25 mouse cellular contexts compared by ENCODE assay signal in the genomic region with DNA sequence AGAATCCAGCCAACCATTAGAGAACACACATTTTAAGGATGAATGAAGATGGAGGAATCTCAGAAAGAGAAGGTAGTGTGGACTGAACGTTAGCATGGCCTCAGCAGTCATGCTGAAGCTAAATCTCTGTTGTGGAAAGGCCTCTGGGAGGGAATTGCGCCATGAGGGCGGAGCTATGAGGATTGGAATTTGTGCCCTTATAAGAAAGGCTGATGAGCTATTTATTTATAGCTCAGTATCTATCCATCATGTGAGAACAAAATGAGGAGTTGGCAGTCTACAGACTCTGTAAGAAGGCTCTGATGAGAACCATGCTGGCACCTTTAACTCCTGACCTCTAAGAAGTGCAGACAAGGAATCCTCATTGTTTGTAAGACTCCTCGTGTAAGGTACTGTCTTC.
A peak's percentile ranks its signal among the peaks of the same experiment; 100 is the strongest.
DNase-seq lines count a peak whose midpoint lies in the region; ATAC-seq and TF ChIP-seq lines count a peak whose summit lies in the region.
"Had no signal": no experiment of that assay in that cellular context is flagged by ENCODE, and none has a peak within 500 bp of the region (broad histone marks: within the 10 kb centered on the region; RNA-seq: fewer than 3 reads in every experiment).

No protein-coding gene starts in this region.

- no peak overlapping the region for H3K4me3 ChIP-seq in heart, postnatal 0 days (ENCODE audit: low read depth, low read length)
- no peak overlapping the region for H3K4me3 ChIP-seq in lung, embryonic 14.5 days (ENCODE audit: low read depth, low read length)
- H3K4me3 ChIP-seq in lung, adult 2 months (replicated peaks; ENCODE audit: extremely low read depth, low read depth, low read length): no peak overlapping the region
- H3K4me3 ChIP-seq in lung, postnatal 0 days (ENCODE audit: low read depth, low read length): no peak overlapping the region
- H3K4me3 ChIP-seq: embryonic facial prominence, embryonic 10.5 days; embryonic facial prominence, embryonic 15.5 days; forebrain, embryonic 12.5 days; hindbrain, embryonic 12.5 days; intestine, embryonic 15.5 days; megakaryocyte, embryonic 14.5 days; midbrain, embryonic 13.5 days had no signal

- H3K9me3 ChIP-seq in heart, postnatal 0 days (replicated peaks; ENCODE audit: control insufficient read depth, low read length): no peaks in the 10 kb centered on the region
- no peaks in the 10 kb centered on the region for H3K9me3 ChIP-seq in lung, embryonic 14.5 days (ENCODE audit: low read depth, low read length)
- no peaks in the 10 kb centered on the region for H3K9me3 ChIP-seq in lung, postnatal 0 days (ENCODE audit: low read length)
- H3K9me3 ChIP-seq: embryonic facial prominence, embryonic 10.5 days; embryonic facial prominence, embryonic 15.5 days; forebrain, embryonic 12.5 days; hindbrain, embryonic 12.5 days; intestine, embryonic 15.5 days; midbrain, embryonic 13.5 days had no signal

- no peak for TF ChIP-seq POLR2A in lung, adult 2 months (IDR thresholded peaks at IDR 0.05; ENCODE audit: borderline replicate concordance, extremely low read depth, low read depth, low read length)

- H3K27ac ChIP-seq in heart, postnatal 0 days (ENCODE audit: low read depth): no peak overlapping the region
- H3K27ac ChIP-seq in lung, embryonic 14.5 days (ENCODE audit: low read depth): no peak overlapping the region
- H3K27ac ChIP-seq in lung, postnatal 0 days (ENCODE audit: low read length): no peak overlapping the region
- H3K27ac ChIP-seq: embryonic facial prominence, embryonic 10.5 days; embryonic facial prominence, embryonic 15.5 days; forebrain, embryonic 12.5 days; hindbrain, embryonic 12.5 days; hindbrain, postnatal 0 days; intestine, embryonic 15.5 days; liver, embryonic 14.5 days; midbrain, embryonic 13.5 days had no signal

- H3K36me3 ChIP-seq in heart, postnatal 0 days (replicated peaks; ENCODE audit: control insufficient read depth, insufficient read depth, low read length): no peaks in the 10 kb centered on the region
- H3K36me3 ChIP-seq in lung, embryonic 14.5 days (ENCODE audit: insufficient read depth): no peaks in the 10 kb centered on the region
- H3K36me3 ChIP-seq in lung, postnatal 0 days (ENCODE audit: insufficient read depth, low read length): no peaks in the 10 kb centered on the region
- H3K36me3 ChIP-seq: embryonic facial prominence, embryonic 10.5 days; embryonic facial prominence, embryonic 15.5 days; forebrain, embryonic 12.5 days; hindbrain, embryonic 12.5 days; intestine, embryonic 15.5 days; midbrain, embryonic 13.5 days had no signal

- no peak for TF ChIP-seq CTCF in heart, postnatal 0 days (IDR thresholded peaks at IDR 0.05; ENCODE audit: low read depth)
- TF ChIP-seq CTCF in lung, embryonic 14.5 days (IDR thresholded peaks at IDR 0.05; ENCODE audit: low read depth): no peak
- no peak for TF ChIP-seq CTCF in lung, adult 2 months (IDR thresholded peaks at IDR 0.05; ENCODE audit: insufficient read depth, low read length)
- no peak for TF ChIP-seq CTCF in lung, postnatal 0 days (IDR thresholded peaks at IDR 0.05)

- 47% methylated on average over 4 of the region's 4 CpGs for WGBS in heart, postnatal 0 days
- WGBS in lung, embryonic 14.5 days: 62% methylated on average over 4 of the region's 4 CpGs
- 59% methylated on average over 4 of the region's 4 CpGs for WGBS in lung, adult 2 months
- WGBS in lung, postnatal 0 days: 54% methylated on average over 4 of the region's 4 CpGs

- ATAC-seq in heart, postnatal 0 days (ENCODE audit: insufficient read depth, low read depth): peak; percentile 83
- ATAC-seq in lung, embryonic 14.5 days (ENCODE audit: insufficient read depth): no peak
- peak; percentile 57 for ATAC-seq in lung, postnatal 0 days
- ATAC-seq: forebrain, postnatal 0 days; hindbrain, postnatal 0 days; intestine, embryonic 15.5 days; midbrain, embryonic 13.5 days had no signal

- no peaks in the 10 kb centered on the region for H3K27me3 ChIP-seq in heart, postnatal 0 days (ENCODE audit: control insufficient read depth, insufficient read depth, low read length)
- no peaks in the 10 kb centered on the region for H3K27me3 ChIP-seq in lung, embryonic 14.5 days (ENCODE audit: insufficient read depth, low read length)
- H3K27me3 ChIP-seq in lung, postnatal 0 days (replicated peaks; ENCODE audit: insufficient read depth, low read length): no peaks in the 10 kb centered on the region
- H3K27me3 ChIP-seq: CH12.LX; embryonic facial prominence, embryonic 15.5 days; forebrain, embryonic 12.5 days; hindbrain, embryonic 12.5 days; intestine, embryonic 15.5 days; megakaryocyte, embryonic 14.5 days; midbrain, embryonic 13.5 days had no signal

- no peak overlapping the region for H3K4me2 ChIP-seq in heart, postnatal 0 days (ENCODE audit: low read depth, low read length)
- no peak overlapping the region for H3K4me2 ChIP-seq in lung, embryonic 14.5 days
- no peak overlapping the region for H3K4me2 ChIP-seq in lung, postnatal 0 days (replicated peaks; ENCODE audit: low read depth, low read length)
- H3K4me2 ChIP-seq: embryonic facial prominence, embryonic 15.5 days; forebrain, embryonic 12.5 days; hindbrain, embryonic 12.5 days; intestine, embryonic 15.5 days; midbrain, embryonic 13.5 days had no signal

- no peak overlapping the region for H3K9ac ChIP-seq in heart, postnatal 0 days (replicated peaks; ENCODE audit: low read depth, low read length)
- H3K9ac ChIP-seq in lung, embryonic 14.5 days: no peak overlapping the region
- H3K9ac ChIP-seq in lung, postnatal 0 days (replicated peaks; ENCODE audit: low read depth): no peak overlapping the region
- H3K9ac ChIP-seq: embryonic facial prominence, embryonic 15.5 days; forebrain, embryonic 12.5 days; forebrain, postnatal 0 days; hindbrain, embryonic 12.5 days; intestine, embryonic 15.5 days; liver, embryonic 14.5 days; midbrain, embryonic 13.5 days had no signal

- DNase-seq in heart, postnatal 0 days (ENCODE audit: low spot score): peak; percentile 60
- no peak for DNase-seq in heart, postnatal 25 days (ENCODE audit: low spot score)
- peak; percentile 60 for DNase-seq in lung, embryonic 14.5 days
- no peak for DNase-seq in lung, adult 2 months
- DNase-seq in lung, postnatal 0 days (ENCODE audit: low spot score): peak; percentile 74
- peak; percentile 46 to 75 for DNase-seq in lung, postnatal 4 days
- DNase-seq in adrenal gland, postnatal 36 days: no peak
- DNase-seq: cerebellum, adult 2 months; cerebellum, postnatal 25 days; forebrain, postnatal 0 days; gastrocnemius, postnatal 14 days; kidney, adult 2 months; kidney, postnatal 4 days; left cerebral cortex, postnatal 4 days; thymus, postnatal 4 days had no signal

- TF ChIP-seq EP300 in heart, postnatal 0 days (IDR thresholded peaks at IDR 0.05; ENCODE audit: low read depth): no peak
- TF ChIP-seq EP300 in lung, postnatal 0 days (IDR thresholded peaks at IDR 0.05): no peak

- intact Hi-C loops in heart, postnatal 25 days (cut with DNase I): no loop called here

- H3K4me1 ChIP-seq in heart, postnatal 0 days (ENCODE audit: control insufficient read depth, insufficient read depth): no peaks in the 10 kb centered on the region
- peaks cover 3% of the 10 kb centered on the region; the same call in 1 of the 2 replicates for H3K4me1 ChIP-seq in lung, embryonic 14.5 days (ENCODE audit: insufficient read depth)
- no peaks in the 10 kb centered on the region; the same call in 1 of the 2 replicates for H3K4me1 ChIP-seq in lung, adult 2 months (ENCODE audit: control insufficient read depth, insufficient read depth, low read length)
- H3K4me1 ChIP-seq in lung, postnatal 0 days (ENCODE audit: insufficient read depth, low read depth, low read length): no peaks in the 10 kb centered on the region
- H3K4me1 ChIP-seq: intestine, embryonic 15.5 days; megakaryocyte, embryonic 14.5 days; midbrain, embryonic 13.5 days had no signal

Comparison
In these comparisons a context has a peak if more than half of its experiments do, and no peak if none do; other contexts are left out.
1. DNase-seq: peak in heart, postnatal 0 days (single experiment), lung, embryonic 14.5 days (single experiment), lung, postnatal 0 days (single experiment) and lung, postnatal 4 days (2 of 2); none in heart, postnatal 25 days (single experiment), lung, adult 2 months (single experiment) and adrenal gland, postnatal 36 days (0 of 2).